Mouse (Mus musculus): ENCODE data around the gene Ccdc152.

DNA sequence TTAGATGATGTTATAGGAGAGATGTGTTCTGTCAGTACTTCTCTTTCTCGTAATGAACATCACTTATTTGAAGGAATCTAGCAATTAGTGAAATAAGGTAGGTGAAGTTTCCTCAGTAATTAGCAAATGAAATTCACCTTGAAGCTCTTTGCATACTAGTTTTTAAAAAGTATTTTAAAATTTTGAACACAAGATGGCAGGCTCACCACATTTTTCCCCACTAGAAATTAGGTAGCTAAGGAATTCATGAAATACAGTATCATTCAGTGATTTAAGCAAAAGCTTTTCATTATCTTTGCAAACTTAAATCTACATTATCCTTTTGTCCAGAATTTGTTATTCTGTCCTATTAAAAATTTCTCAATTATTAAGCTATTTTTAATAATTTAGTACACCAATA is 7.3 kb downstream of the Ccdc152 start:
- TF ChIP-seq POLR2A (IDR thresholded peaks at IDR 0.05; ENCODE audit: insufficient read depth, low read length) (no peak), CTCF (IDR thresholded peaks at IDR 0.05; ENCODE audit: low read depth, low read length) (no peak), EP300 (IDR thresholded peaks at IDR 0.05; ENCODE audit: insufficient read depth, low read depth, low read length) (no peak)
